Mouse (Mus musculus) left cerebral cortex, postnatal 10 days (tissue): ENCODE data around the gene Stac. TPM values are rescaled to one million over a fixed set of nuclear protein-coding genes. Genes with fewer than 3 reads are reported as not detected.
A peak's percentile ranks its signal among the peaks of the same experiment; 100 is the strongest.

ENCODE experiments used
- DNase-seq, 2 experiments: peaks; one replicate each; pipeline ENCODE4 v3.0.0; 2021 to 2022; ENCODE audit warnings: low spot score in 2 of 2, mixed read lengths in 1 of 2; ENCODE audit errors: extremely low spot score in 1 of 2
- intact Hi-C: fragments of 180-260 bp; cut with DNase I; formaldehyde crosslinking; loops from one replicate; pipeline ENCODE4 v1.15.1; 2025
- total RNA-seq, 2 experiments: library from RNA; stranded (reverse); gene quantifications; 2 replicates each; pipeline ENCODE4 v1.2.3; 2021

Stac gene
- 1 to 10 TPM; 5.7 to 6.6 TPM for total RNA-seq

DNA sequence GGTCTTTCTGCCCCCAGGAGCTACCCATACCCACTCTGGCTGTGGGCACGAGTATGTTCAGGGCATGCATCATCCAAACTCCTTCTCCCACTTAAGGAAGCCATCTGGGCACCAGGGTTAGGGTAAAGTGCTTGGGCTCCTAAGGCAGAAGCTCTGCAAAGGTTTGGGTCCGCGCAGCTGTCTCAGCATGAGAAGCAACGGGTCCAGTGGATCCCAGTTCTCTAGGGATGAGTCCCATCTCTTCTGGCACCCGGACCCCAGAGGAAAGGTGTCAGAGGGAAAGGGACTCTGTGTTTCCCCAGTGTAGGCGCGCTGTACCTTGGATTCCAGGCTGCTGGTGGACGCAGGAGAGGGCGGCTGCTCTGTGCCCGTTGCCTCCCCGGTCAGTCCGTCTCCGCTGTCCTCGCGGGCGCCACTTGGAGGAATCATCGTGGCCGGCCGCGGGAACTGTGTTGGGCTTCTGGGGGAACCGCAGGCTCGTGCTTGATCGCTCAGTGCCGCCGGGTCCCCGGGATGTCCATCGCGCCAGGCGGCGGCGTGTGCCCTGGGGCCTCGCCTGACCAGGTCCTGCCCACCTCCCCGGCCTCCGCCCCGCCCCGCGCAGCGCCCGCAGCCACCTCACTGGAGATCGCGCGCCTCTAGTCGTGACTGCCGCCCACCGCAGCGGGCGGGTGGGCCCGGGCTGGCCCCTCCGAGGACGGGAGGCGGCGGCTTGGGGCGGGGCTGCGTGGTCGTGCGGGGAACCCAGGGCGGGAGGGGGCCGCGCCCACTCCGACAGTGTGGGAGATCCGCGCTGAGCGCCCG, at the start of gene Stac:
Gene Stac, minus strand, starts transcription at position 669 of the 804 bp plus-strand sequence.
- intact Hi-C loops, result no loop called here
- peak in 1 of 2 experiments; percentile 57 for DNase-seq

DNA sequence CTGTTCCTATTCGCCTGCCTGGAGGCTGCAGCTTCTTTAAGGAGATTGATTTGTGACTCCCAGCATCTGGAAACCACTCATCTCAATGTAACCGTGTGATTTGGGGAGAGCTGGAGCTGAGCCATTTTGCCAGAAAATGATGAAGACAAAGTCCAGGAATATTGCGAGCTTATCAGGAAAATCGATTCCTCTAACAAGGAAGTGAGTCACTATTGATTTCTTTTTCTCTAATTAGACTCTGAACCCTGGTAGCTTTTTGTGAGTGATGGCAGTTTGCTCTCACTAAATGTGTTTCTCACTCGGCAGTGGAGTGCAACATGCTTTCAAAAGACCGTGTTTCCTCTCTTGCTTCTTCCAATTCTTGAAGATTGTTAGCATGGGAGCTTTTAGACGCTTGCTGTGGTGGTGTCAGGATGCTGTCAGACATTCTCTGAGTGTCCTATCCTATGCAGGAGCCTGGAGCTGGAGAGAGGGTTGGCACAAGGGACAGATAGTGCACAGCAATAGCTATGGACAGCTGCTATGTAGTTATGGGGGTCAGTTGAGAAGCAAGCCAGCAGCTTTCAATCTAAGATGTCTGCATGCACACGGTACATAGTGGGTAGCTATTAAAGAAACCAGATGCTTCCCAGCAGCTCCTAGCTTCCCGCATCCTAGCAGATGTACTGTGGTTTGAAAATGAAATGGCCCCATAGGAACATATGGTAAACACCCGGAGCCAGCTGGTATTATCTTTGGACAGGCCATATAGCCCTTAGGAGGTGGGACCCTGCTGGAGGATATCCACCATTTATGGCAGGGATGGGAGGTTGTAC, 49.5 kb upstream of the Stac start:
- intact Hi-C loops, result no loop called here
- no peak for DNase-seq

DNA sequence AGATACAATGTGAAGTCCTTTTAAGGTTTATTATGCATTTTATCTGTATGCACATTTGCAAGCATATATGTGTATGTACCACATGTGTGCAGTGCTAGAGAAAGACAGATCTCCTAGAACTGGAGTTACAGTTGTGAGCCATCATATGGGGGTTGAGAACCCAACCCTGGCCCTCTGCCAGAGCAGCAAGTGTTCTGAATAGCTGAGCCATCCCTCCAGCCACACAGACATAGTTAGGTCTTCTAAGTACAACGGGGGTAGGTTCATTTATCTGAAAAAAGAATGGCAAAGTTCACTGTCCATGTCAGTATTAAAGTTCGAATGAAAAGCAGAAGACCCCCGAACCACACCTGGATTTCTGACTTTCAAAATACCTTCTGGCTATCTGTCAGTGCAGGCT, 48.9 kb upstream of the Stac start:
- DNase-seq, result peak in 1 of 2 experiments; percentile 21
- intact Hi-C loops, result no loop called here

DNA sequence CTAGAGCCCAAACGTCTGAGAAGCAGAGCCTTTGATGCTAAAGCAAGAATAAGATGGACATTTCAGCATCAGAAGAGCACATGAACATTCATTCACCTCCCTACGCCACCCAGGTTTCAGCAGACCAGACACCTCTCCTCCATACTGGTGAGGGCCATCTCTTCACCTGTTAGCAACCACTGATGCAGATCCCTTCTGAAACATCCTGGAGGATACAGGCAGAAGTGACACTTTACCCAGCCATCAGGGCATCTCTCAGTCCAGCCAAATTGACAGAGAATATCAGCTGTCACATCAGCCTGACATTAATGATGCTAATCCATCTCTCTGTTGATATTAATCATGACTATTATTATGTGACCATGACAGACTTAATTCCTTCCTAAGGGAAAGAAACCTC, 47.6 kb upstream of the Stac start:
- DNase-seq, result no peak
- intact Hi-C loops, result no loop called here

DNA sequence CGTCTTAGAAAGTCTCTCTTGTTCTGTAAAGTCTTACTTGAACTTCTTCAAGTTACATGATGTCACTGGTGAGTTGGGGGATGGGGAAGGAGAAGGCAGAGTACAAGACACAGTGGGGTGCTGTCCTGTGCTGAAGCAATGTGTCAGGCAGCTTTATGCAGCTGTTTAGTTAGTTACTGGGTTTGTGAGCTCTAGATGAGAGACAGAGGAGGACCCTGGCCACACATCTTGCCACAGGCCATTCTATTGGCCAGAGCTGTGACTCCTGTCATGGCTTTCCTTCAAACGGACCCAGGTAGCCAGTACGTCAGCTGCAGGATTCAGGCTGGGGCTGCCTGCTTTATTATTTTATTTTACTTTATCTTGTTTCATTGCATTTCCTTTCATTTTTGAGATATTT, 45.8 kb upstream of the Stac start:
- intact Hi-C loops, result no loop called here
- DNase-seq, result no peak

DNA sequence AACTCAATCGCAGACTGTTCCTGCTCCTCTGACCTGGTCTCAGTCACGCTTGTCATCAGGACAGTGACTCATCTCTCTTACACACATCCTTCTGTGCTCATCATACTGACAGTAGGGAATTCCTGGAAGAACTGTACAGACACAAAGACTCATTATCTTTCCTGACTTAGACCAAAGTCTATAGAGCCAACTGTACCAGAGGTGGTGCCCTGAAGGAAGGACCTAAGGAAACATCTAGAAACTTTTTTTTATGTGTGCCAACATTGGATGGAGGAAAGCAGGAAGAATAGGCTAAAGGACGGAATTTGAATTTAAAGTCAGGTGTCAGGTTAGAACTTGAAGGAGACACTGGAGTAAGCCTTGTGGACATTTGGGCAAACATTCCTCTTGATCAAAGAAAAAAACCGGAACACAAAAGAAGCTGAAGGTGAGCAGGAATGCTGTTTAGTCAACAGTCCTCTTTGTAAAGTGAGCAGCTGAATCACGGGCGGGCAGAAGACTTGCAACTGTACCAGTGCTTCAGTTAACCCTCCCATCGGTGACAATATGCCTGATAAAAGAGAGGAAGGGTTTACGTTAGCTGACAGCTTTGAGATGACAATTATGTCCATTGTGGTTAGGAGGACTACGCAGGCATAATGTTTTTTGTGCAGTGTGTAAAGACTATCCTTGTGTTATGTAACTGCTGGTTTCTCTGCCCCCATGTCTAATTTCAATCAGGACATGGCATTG, 42.0 kb upstream of the Stac start:
- intact Hi-C loops, result no loop called here
- no peak for DNase-seq

DNA sequence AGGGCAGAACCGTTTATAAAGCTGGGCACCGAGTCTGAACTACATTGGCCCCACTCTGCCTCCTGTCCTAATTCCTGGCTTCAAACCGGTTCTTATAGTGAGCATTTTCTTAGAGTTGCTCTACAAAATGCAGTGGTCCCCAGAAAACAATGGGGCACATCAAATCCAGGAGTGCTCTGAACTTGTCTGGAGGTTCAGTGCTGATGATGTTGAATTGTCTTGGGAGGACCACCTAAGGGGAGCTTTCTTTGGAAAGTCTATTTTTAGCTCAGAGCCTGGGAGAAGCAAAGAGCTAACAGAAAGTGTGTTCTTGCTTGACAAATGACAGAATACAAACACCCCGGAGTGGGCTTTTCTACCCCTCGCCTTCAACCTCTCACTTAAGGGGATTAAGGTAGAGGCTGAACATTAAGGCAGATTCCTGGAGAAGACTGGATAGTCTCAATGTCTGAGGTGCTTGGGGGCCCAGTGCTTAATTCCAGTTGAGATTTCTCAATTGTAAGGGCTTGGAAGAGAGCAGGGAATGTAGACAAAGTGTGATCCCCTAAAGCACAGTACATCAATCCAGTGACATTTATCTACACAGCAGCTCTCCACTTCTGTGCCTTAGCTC, 34.9 kb upstream of the Stac start:
- DNase-seq, result no peak
- intact Hi-C loops, result no loop called here

DNA sequence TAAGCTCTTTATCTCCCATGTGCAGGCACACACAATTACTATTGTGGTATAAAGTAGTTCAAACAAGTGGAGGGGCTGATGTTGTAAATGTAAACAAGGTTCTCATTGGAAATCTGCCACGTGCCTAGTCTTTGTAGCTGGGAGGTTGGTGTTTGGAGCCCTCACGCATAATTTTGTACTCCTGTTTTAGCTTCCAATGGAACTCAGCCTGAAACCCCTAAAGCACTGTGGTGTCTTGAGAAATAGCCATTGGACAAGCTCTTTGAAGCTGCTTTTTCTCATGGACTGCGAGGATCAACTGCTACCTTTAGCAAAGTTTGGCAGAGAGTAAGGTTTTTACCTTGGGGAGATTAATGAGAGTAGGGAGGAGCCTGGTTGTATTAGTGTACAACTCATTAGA, 24.3 kb upstream of the Stac start:
- intact Hi-C loops, result no loop called here
- DNase-seq, result no peak

DNA sequence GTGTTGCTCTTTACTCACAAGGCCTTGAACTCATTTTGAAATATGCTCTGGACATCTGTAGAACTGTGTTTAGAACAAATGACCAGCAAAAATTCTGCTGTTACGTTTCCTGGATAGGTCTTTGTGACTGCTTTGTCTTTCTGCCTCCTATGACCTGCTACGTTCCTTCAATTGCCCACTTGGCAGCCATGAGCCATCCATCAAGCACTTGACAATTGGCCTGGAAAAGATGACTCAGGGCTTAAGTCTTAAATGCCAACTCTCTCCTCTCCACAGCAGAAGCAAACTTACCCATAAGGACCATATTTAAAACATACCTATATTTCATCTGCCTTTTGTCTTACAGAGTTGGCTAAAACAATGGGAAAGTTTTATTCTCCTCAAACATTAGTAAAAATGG, 10.0 kb upstream of the Stac start:
- DNase-seq, result no peak
- intact Hi-C loops, result no loop called here

DNA sequence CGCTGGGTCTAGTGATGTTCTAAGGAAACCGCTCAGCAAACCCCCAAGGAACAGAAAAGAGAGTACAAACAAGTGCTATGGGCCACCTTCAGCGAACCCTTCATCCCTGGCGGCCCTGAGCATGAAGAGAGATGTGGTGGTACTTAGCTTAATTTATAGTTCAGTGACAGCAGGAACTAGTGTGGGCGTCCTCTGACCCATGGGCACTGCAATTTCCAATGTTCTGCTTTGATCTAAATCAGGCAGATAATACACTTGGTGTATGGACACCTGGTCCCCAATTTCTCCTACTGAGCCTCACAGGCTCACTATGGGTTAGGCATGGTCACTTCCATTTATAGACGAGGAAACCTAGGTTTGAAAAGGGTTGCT, 322 bp upstream of the Stac start:
- intact Hi-C loops, result no loop called here
- no peak for DNase-seq

DNA sequence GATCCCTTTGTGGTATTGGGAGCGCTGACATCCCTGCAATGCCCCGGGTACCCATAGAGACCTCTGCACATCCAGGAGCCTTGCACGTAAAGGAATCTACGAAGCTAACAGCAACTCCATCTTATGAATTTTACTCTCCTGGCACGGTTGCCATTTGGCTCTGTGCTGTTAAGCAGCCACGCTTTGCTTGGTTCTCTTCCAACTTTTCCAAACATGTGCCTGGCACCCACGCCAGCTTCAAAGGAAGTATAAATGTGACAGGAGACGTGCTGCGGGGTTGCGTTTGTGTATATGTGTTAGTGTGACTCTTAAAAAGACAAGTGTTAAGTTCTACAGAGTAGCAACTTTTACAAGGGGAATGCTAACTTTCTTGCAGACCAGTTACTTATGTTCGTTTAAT, 1.0 kb downstream of the Stac start:
- peak; percentile 41 to 42 for DNase-seq
- intact Hi-C loops, result no loop called here

DNA sequence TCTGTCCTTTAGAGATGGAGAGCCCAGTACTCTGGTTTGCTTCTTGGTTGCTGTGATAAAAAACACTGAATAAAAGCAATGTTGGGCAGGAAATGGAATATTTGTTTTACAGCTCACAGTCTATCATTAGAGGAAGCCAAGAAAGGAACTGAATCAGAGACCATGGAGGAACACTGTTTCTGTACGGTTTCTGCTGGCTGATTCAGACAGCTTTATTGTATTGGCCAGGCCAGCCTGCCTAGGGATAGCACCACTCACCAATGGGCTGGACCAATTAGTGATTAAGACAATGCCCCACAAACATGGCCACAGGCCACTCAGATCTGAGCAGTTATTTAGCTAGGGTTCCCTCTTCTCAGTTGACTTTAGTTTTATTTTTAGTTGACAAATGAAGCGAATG, 6.0 kb downstream of the Stac start:
- intact Hi-C loops, result no loop called here
- no peak for DNase-seq

DNA sequence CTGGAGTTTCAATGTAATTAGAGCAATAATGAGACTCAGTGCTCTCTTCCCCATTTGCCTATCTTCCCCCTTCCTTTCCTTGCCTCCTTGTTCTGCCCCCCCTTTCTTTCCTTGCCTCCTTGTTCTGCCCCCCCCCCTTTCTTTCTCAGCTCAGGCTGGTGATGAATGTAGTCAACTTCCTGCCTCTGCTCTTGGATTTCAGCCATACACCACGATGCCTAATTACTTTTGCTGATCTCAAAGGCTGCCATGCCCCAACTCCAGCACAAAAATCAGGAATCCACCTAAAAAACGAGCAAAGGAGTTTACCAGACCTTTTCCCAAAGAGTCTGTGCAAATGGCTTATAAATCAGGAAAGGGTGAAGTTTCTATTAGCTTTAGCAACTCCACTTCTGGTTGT, 10.6 kb downstream of the Stac start:
- no peak for DNase-seq
- intact Hi-C loops, result no loop called here

DNA sequence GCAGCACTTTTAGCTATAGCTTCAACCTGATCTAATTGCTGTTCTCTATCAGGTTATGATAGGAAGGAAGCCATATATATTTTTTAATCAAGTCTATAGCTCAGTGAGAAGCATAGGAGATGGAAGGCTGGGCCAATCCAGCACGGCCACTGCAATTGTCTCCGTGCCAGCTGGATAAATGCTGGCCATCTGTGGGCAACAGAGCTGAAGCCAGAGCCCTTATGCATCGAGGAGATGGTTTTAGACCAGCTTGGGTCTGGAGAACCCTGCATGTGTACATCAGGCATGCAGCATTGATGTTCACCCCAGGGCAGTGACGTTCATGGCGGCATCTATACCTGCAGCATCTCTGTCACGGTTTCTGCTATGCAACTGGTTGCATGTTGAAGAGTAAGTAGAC, 20.3 kb downstream of the Stac start:
- no peak for DNase-seq
- intact Hi-C loops, result no loop called here

DNA sequence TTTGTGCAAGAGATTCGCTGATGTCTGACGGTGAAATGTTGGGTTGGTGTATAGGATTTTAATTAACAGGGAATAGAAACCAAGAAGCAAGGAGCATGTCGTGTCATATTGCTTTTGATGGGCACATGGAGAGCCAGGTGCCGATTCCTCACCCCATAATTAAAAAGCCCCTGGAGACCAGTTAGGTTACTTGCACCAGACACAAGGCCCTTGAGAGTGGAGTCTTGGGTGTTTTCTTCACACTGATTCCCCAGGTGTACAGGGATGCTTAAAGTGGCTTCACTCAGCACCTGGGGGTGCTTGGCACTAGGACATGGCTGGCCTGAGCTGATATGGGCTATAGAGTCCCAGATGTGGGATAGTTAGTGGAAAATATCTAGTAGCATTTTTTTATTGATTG, 35.1 kb downstream of the Stac start:
- intact Hi-C loops, result no loop called here
- DNase-seq, result no peak

DNA sequence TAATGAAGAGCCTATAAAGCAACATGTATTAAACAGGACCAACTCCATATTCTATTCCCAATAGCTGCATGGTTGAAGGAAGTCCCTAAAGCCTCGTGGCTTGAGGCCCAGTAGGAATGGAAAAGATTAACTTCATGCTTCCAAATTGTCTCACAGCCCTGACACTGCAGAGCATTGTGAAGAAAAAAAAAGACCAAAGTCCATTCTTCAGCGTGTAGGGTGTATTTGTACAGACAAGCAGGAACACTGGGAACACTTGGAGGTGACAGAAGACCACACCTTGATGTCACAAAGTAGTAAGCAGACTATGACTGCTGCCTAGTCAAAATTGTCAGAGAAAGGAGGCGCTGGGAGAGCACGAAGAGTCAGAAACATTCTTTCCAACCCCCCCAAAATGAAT, 45.9 kb downstream of the Stac start:
- intact Hi-C loops, result no loop called here
- no peak for DNase-seq

DNA sequence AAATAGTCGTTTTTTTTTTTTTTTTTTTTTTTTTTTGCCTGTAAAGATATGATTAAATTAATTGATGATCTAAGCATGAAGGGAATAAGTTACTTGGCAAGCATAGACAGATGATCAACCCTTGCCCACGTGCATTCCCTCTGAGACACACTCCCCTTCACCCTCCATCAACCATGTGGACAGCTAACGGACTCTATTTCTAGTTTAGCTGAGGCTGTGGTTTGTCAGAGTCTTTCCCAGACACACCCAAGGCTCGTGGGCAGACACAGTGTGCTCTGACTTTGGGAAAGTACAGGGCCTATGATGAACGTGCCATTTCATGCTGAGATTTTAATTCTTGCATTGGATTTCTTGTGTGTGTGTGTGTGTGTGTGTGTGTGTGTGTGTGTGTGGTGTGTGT, 46.8 kb downstream of the Stac start:
- no peak for DNase-seq
- intact Hi-C loops, result no loop called here

DNA sequence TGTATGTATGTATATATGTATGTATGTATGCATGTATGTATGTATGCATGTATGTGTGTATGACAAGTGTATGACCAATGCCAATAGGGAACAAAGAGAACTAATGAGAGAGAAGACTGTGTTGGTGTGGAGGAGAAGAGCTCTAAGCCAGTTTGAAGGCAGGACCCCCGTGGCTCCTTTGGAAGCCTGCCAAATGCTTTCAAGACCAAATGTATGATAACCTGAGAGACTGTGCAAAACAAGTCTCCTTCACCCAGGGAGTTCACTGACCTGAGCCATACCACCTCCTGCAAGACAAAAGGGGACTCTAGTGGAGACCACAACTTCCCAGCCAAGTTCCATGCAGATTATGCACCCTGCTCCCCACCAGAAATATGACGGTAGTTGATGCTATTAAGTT, 52.5 kb downstream of the Stac start:
- intact Hi-C loops, result no loop called here
- DNase-seq, result no peak

DNA sequence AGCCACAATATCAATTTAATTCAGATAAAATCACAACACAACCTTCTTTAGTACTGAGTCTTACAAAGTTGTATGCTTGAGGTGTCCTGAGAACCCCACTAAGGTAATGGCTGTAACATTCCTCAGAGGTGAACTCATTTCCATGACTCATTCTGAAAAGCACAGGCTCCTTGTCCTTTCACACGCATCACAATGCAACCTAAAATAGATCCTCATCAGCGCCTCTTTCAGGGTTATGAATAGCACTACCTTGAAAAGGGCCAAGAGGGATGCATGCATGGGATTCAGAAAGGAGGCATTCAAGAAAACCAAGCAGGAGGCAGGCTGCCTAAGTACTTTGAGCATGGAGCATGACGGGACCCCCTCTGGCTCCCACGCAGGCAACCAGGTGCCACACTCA, 57.3 kb downstream of the Stac start:
- intact Hi-C loops, result no loop called here
- DNase-seq, result no peak
